Mouse (Mus musculus) lung, postnatal 14 days (tissue): ENCODE measurements at regions not wholly inside any gene's neighbourhood (a gene's known extent, or its start where the extent isn't known, plus 50 kb on each side); places are given as distances from the start of the nearest gene placed in this dataset.

Experiments
- DNase-seq: peaks from one replicate; pipeline ENCODE4 v3.0.0; 2021

DNA sequence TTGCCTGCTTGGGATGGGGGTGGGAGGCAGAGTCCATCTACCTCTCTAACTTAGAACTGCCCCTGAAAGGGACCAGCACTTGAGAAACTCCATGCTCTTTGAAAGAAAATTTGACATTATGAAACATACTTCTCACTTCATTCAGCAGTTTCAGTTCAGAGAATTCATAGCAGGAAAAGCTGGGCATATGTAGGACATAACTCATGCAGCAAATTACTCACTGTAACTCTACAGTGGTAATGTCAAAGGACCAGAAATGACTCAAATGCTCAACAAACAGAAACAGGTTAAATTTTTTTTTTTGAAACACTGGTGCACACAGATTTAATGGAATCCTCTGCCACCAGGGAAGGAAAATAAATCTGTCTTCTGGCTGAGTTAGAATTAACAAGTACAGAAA, 56.5 kb upstream of the Arnt2 start:
- DNase-seq = no peak

DNA sequence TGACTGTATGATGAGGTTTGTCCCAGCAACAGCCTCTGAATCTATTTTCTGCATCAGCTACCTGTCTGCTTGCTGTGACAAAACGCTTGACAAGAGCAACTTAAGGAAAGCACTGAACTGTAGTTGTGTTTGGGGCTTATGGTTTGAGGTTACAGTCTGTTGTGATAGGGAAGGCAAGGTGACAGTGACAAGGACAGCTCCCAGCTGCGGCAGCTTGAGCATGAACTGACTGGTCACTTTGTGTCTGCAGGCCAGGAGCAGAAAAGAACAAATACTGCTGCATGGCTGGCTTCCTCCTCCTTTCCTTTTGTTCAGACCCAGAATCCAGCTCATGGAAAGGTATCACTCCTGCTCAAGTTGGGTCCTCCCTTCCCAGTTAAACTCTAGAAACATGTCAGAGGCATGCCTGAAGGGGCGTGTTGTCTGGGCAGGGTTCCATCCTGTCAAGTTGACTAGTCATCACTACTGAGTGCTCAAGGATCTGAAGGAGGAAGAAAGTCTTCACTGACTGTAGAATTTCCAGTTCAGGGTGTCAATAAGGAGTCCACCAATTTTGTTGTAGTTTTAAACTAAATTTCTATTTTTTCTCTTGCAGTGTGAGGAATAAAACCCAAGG, 55.7 kb upstream of the Arnt2 start:
- peak; percentile 5 for DNase-seq
